Mouse (Mus musculus): ENCODE measurements at regions not wholly inside any gene's neighbourhood (a gene's known extent, or its start where the extent isn't known, plus 50 kb on each side); places are given as distances from the start of the nearest gene placed in this dataset.

GRCm38 (mm10) chr13:60508054-60508453, 93.7 kb upstream of the Dapk1 start:
- no peak overlapping the region for H3K9ac ChIP-seq (replicated peaks; ENCODE audit: low read depth, low read length)
- H3K4me3 ChIP-seq (replicated peaks; ENCODE audit: low read length) = no peak overlapping the region
- 87% methylated on average over 4 of the region's 4 CpGs for WGBS
- no peaks in the 10 kb centered on the region for H3K4me1 ChIP-seq (replicated peaks; ENCODE audit: control insufficient read depth, insufficient read depth, low read length)
- no peak overlapping the region for H3K27ac ChIP-seq (ENCODE audit: low read length)
- no peak overlapping the region for H3K4me2 ChIP-seq (ENCODE audit: low read length)
- no peaks in the 10 kb centered on the region for H3K9me3 ChIP-seq (ENCODE audit: control insufficient read depth, low read length)
- H3K27me3 ChIP-seq (replicated peaks; ENCODE audit: control insufficient read depth, insufficient read depth, low read length) = no peaks in the 10 kb centered on the region
- ATAC-seq = no peak
- H3K36me3 ChIP-seq (ENCODE audit: control insufficient read depth, insufficient read depth) = no peaks in the 10 kb centered on the region

GRCm38 (mm10) chr13:60508856-60509255, 92.9 kb upstream of the Dapk1 start:
- Histone ChIP-seq H3K9me3 (ENCODE audit: control insufficient read depth, low read length) (no peaks in the 10 kb centered on the region), H3K4me1 (replicated peaks; ENCODE audit: control insufficient read depth, insufficient read depth, low read length) (no peaks in the 10 kb centered on the region), H3K27me3 (replicated peaks; ENCODE audit: control insufficient read depth, insufficient read depth, low read length) (no peaks in the 10 kb centered on the region), H3K4me2 (ENCODE audit: low read length) (no peak overlapping the region), H3K27ac (ENCODE audit: low read length) (no peak overlapping the region), H3K4me3 (replicated peaks; ENCODE audit: low read length) (no peak overlapping the region), H3K9ac (replicated peaks; ENCODE audit: low read depth, low read length) (no peak overlapping the region), H3K36me3 (ENCODE audit: control insufficient read depth, insufficient read depth) (no peaks in the 10 kb centered on the region)
- WGBS = 49% methylated on average over 5 of the region's 5 CpGs
- no peak for ATAC-seq

GRCm38 (mm10) chr13:60511101-60511500, 90.6 kb upstream of the Dapk1 start:
- no peak overlapping the region for H3K4me3 ChIP-seq (replicated peaks; ENCODE audit: low read length)
- no peak overlapping the region for H3K9ac ChIP-seq (replicated peaks; ENCODE audit: low read depth, low read length)
- WGBS = 96% methylated on average over 7 of the region's 7 CpGs
- no peaks in the 10 kb centered on the region for H3K9me3 ChIP-seq (ENCODE audit: control insufficient read depth, low read length)
- H3K36me3 ChIP-seq (ENCODE audit: control insufficient read depth, insufficient read depth) = no peaks in the 10 kb centered on the region
- ATAC-seq = no peak
- H3K27ac ChIP-seq (ENCODE audit: low read length) = no peak overlapping the region
- H3K4me1 ChIP-seq (replicated peaks; ENCODE audit: control insufficient read depth, insufficient read depth, low read length) = no peaks in the 10 kb centered on the region
- no peak overlapping the region for H3K4me2 ChIP-seq (ENCODE audit: low read length)
- no peaks in the 10 kb centered on the region for H3K27me3 ChIP-seq (replicated peaks; ENCODE audit: control insufficient read depth, insufficient read depth, low read length)

GRCm38 (mm10) chr13:60511628-60512027, 90.1 kb upstream of the Dapk1 start:
- H3K9ac ChIP-seq (replicated peaks; ENCODE audit: low read depth, low read length) = no peak overlapping the region
- ATAC-seq = no peak
- H3K27me3 ChIP-seq (replicated peaks; ENCODE audit: control insufficient read depth, insufficient read depth, low read length) = no peaks in the 10 kb centered on the region
- H3K4me3 ChIP-seq (replicated peaks; ENCODE audit: low read length) = no peak overlapping the region
- H3K4me1 ChIP-seq (replicated peaks; ENCODE audit: control insufficient read depth, insufficient read depth, low read length) = no peaks in the 10 kb centered on the region
- 90% methylated on average over 8 of the region's 8 CpGs for WGBS
- H3K9me3 ChIP-seq (ENCODE audit: control insufficient read depth, low read length) = no peaks in the 10 kb centered on the region
- H3K27ac ChIP-seq (ENCODE audit: low read length) = no peak overlapping the region
- H3K4me2 ChIP-seq (ENCODE audit: low read length) = no peak overlapping the region
- H3K36me3 ChIP-seq (ENCODE audit: control insufficient read depth, insufficient read depth) = no peaks in the 10 kb centered on the region

GRCm38 (mm10) chr13:60513756-60514155, 88.0 kb upstream of the Dapk1 start:
- Histone ChIP-seq H3K4me3 (replicated peaks; ENCODE audit: low read length) (no peak overlapping the region), H3K9me3 (ENCODE audit: control insufficient read depth, low read length) (no peaks in the 10 kb centered on the region), H3K4me1 (replicated peaks; ENCODE audit: control insufficient read depth, insufficient read depth, low read length) (no peaks in the 10 kb centered on the region), H3K4me2 (ENCODE audit: low read length) (no peak overlapping the region), H3K36me3 (ENCODE audit: control insufficient read depth, insufficient read depth) (no peaks in the 10 kb centered on the region), H3K27ac (ENCODE audit: low read length) (no peak overlapping the region), H3K27me3 (replicated peaks; ENCODE audit: control insufficient read depth, insufficient read depth, low read length) (no peaks in the 10 kb centered on the region), H3K9ac (replicated peaks; ENCODE audit: low read depth, low read length) (no peak overlapping the region)
- ATAC-seq = no peak
- WGBS = 38% methylated on average over 7 of the region's 7 CpGs

- Histone ChIP-seq H3K27ac (ENCODE audit: low read length) (no peak overlapping the region), H3K9me3 (ENCODE audit: control insufficient read depth, low read length) (no peaks in the 10 kb centered on the region), H3K36me3 (ENCODE audit: control insufficient read depth, insufficient read depth) (no peaks in the 10 kb centered on the region), H3K4me2 (ENCODE audit: low read length) (no peak overlapping the region), H3K4me1 (replicated peaks; ENCODE audit: control insufficient read depth, insufficient read depth, low read length) (no peaks in the 10 kb centered on the region), H3K27me3 (replicated peaks; ENCODE audit: control insufficient read depth, insufficient read depth, low read length) (no peaks in the 10 kb centered on the region), H3K4me3 (replicated peaks; ENCODE audit: low read length) (no peak overlapping the region), H3K9ac (replicated peaks; ENCODE audit: low read depth, low read length) (no peak overlapping the region)
- ATAC-seq = no peak
- 86% methylated on average over 9 of the region's 9 CpGs for WGBS
These were observed 86.9 kb upstream of the Dapk1 start for GRCm38 (mm10) chr13:60514806-60515205.

GRCm38 (mm10) chr13:60518010-60518409, 83.7 kb upstream of the Dapk1 start:
- no peaks in the 10 kb centered on the region for H3K36me3 ChIP-seq (ENCODE audit: control insufficient read depth, insufficient read depth)
- no peak for ATAC-seq
- H3K27me3 ChIP-seq (replicated peaks; ENCODE audit: control insufficient read depth, insufficient read depth, low read length) = no peaks in the 10 kb centered on the region
- H3K27ac ChIP-seq (ENCODE audit: low read length) = no peak overlapping the region
- H3K9ac ChIP-seq (replicated peaks; ENCODE audit: low read depth, low read length) = no peak overlapping the region
- peaks cover 5% of the 10 kb centered on the region for H3K4me1 ChIP-seq (replicated peaks; ENCODE audit: control insufficient read depth, insufficient read depth, low read length)
- H3K4me2 ChIP-seq (ENCODE audit: low read length) = no peak overlapping the region
- 93% methylated on average over 2 of the region's 2 CpGs for WGBS
- no peaks in the 10 kb centered on the region for H3K9me3 ChIP-seq (ENCODE audit: control insufficient read depth, low read length)
- H3K4me3 ChIP-seq (replicated peaks; ENCODE audit: low read length) = no peak overlapping the region

GRCm38 (mm10) chr13:60519708-60520107, 82.0 kb upstream of the Dapk1 start:
- no peaks in the 10 kb centered on the region for H3K36me3 ChIP-seq (ENCODE audit: control insufficient read depth, insufficient read depth)
- no peak overlapping the region for H3K4me2 ChIP-seq (ENCODE audit: low read length)
- H3K4me1 ChIP-seq (replicated peaks; ENCODE audit: control insufficient read depth, insufficient read depth, low read length) = peaks cover 9% of the 10 kb centered on the region
- no peaks in the 10 kb centered on the region for H3K27me3 ChIP-seq (replicated peaks; ENCODE audit: control insufficient read depth, insufficient read depth, low read length)
- H3K4me3 ChIP-seq (replicated peaks; ENCODE audit: low read length) = no peak overlapping the region
- H3K9ac ChIP-seq (replicated peaks; ENCODE audit: low read depth, low read length) = no peak overlapping the region
- no peak for ATAC-seq
- WGBS = 68% methylated on average over 4 of the region's 4 CpGs
- H3K27ac ChIP-seq (ENCODE audit: low read length) = no peak overlapping the region
- no peaks in the 10 kb centered on the region for H3K9me3 ChIP-seq (ENCODE audit: control insufficient read depth, low read length)

- H3K4me3 ChIP-seq (replicated peaks; ENCODE audit: low read length) = no peak overlapping the region
- peak; percentile 89 for ATAC-seq
- H3K9me3 ChIP-seq (ENCODE audit: control insufficient read depth, low read length) = no peaks in the 10 kb centered on the region
- H3K27ac ChIP-seq (ENCODE audit: low read length) = peak overlapping the region; percentile 17
- no peaks in the 10 kb centered on the region for H3K27me3 ChIP-seq (replicated peaks; ENCODE audit: control insufficient read depth, insufficient read depth, low read length)
- H3K4me2 ChIP-seq (ENCODE audit: low read length) = no peak overlapping the region
- no peaks in the 10 kb centered on the region for H3K36me3 ChIP-seq (ENCODE audit: control insufficient read depth, insufficient read depth)
- 52% methylated on average over 8 of the region's 8 CpGs for WGBS
- H3K4me1 ChIP-seq (replicated peaks; ENCODE audit: control insufficient read depth, insufficient read depth, low read length) = peaks cover 12% of the 10 kb centered on the region
- H3K9ac ChIP-seq (replicated peaks; ENCODE audit: low read depth, low read length) = no peak overlapping the region
These were observed 78.9 kb upstream of the Dapk1 start for GRCm38 (mm10) chr13:60522719-60523450.

- H3K27ac ChIP-seq (ENCODE audit: low read length) = no peak overlapping the region
- H3K4me3 ChIP-seq (replicated peaks; ENCODE audit: low read length) = no peak overlapping the region
- no peak for ATAC-seq
These were observed 73.9 kb upstream of the Dapk1 start for GRCm38 (mm10) chr13:60527806-60528205.

More at GRCm38 (mm10) chr13:60527806-60528205, 73.9 kb upstream of the Dapk1 start:
- Histone ChIP-seq H3K4me1 (replicated peaks; ENCODE audit: control insufficient read depth, insufficient read depth, low read length) (peaks cover 24% of the 10 kb centered on the region), H3K4me2 (ENCODE audit: low read length) (no peak overlapping the region), H3K36me3 (ENCODE audit: control insufficient read depth, insufficient read depth) (no peaks in the 10 kb centered on the region), H3K9ac (replicated peaks; ENCODE audit: low read depth, low read length) (no peak overlapping the region), H3K27me3 (replicated peaks; ENCODE audit: control insufficient read depth, insufficient read depth, low read length) (no peaks in the 10 kb centered on the region), H3K9me3 (ENCODE audit: control insufficient read depth, low read length) (no peaks in the 10 kb centered on the region)
- WGBS = 59% methylated on average over 2 of the region's 2 CpGs

Data from forebrain, embryonic 16.5 days (tissue).